Mouse (Mus musculus) ovary, postnatal 36 days (tissue): ENCODE measurements around the gene Gm9958.

Experiments
- DNase-seq: peaks from one replicate; pipeline ENCODE4 v3.0.0; 2022; ENCODE audit warnings: low spot score, mixed read lengths

The Gm9958 gene

GRCm38 (mm10) chr5:90367067-90367303 is at the start of gene Gm9958:
Gm9958 (plus strand) TSS chr5:90367204.
- no peak for DNase-seq

DNA sequence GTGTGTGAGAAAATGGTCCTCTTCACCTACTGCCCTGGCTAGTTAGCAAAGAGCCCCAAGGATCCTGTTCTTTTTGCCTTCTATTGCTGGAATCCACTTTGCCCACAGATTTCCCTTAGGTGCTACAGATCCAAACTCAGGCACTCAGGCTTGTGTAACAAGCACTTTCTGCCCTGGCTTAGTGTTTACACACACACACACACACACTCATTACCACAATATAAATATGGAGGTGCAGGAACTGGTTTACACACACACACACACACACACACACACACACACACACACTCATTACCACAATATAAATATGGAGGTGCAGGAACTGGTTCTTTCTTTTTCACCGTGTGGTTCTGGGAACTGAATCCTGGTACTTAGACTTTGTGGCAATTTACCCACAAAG is 35.9 kb upstream of the Gm9958 start:
- DNase-seq = no peak

DNA sequence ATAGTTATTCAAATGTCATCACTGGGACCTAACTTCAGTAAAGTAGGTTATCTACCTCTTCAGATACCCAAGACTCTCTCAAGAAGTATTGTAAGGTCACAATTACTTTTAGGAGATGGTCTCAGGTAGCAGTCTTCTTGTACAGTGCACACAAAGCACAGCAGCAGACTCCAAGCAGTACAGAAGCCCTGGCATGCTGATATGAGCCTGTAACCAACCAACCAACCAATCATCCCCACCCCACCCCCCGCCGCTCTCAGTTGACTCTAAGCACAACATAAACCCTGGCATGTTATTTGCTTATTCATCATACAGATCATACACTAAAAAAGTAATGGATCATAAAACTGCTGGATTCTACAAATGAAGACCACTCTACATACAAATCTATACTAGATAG is 34.5 kb upstream of the Gm9958 start:
- no peak for DNase-seq

DNA sequence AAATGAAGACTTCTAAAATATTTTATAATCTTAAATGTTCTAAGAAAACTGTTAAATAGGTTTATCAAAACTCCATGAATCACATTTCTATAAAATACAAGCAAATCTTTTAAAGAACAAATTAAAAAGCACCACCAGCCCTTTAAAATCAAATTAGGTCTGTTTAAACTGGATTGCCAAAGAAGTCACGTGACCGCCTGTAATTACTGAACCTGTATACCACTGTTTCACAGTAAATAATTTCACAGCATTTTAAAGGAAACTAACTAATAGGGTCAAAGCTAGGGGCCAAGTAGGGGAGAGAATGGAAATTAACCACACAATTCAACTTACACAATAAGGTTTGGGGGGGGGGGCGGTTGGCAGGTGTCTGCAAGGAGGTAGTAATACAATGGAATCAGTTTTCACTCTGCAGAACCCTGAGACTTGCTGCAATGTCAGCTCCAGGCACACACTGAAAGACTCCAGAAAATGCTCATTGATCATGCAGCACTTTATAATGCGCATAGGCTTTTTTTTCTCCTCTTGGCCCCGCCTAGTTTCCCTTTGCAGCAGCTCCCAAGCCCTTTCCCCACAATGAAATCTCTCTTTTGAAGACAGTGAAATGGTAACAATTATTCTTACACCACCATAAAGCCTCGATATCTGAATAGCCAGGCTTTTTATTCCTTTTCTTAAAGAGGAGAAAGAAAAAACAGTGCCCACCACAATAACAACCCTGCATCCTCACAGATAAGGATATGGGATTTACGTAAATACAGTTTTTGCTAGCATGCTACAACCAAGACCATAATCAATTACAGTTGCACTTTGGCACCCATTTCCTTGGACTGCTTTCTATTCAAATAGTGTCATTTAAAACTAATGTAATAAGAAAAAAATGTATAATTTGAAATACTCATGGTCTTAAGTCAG is 28.6 kb upstream of the Gm9958 start:
- no peak for DNase-seq

GRCm38 (mm10) chr5:90339129-90339952 is 27.7 kb upstream of the Gm9958 start:
- peak; percentile 40 for DNase-seq

- no peak for DNase-seq
Measured at GRCm38 (mm10) chr5:90339953-90340343, 27.1 kb upstream of the Gm9958 start.

DNA sequence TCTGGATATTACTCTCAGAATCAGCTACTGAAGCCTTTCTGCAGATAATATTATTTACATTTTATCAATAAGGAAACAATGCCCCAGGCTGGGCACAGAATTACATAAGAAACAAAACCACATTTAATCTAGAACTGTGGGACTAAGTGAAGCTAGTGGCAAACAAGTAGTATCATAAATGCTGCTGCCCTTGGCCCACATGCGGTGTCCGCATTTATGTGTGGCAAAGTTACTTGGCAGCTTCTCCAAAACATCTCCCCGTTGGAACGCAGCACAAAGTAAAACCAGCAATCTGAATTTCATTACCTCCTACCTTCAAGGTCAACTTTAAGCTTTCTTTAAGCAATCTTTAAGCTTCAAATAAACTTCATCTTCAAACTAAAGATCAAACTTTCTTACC is 26.2 kb upstream of the Gm9958 start:
- DNase-seq = no peak

- DNase-seq = no peak
Measured at GRCm38 (mm10) chr5:90346877-90347276, 20.1 kb upstream of the Gm9958 start.

- no peak for DNase-seq
Measured at GRCm38 (mm10) chr5:90353552-90354317, 13.3 kb upstream of the Gm9958 start.

GRCm38 (mm10) chr5:90355824-90356223 is 11.2 kb upstream of the Gm9958 start:
- no peak for DNase-seq

GRCm38 (mm10) chr5:90364526-90364925 is 2.5 kb upstream of the Gm9958 start:
- peak; percentile 20 for DNase-seq

- DNase-seq = peak; percentile 53
Measured at GRCm38 (mm10) chr5:90365141-90365951, 1.7 kb upstream of the Gm9958 start.

- DNase-seq = peak; percentile 90
Measured at GRCm38 (mm10) chr5:90366121-90367066, 610 bp upstream of the Gm9958 start, which contains the start of gene Ankrd17. Ankrd17 (minus strand) TSS chr5:90366577.

DNA sequence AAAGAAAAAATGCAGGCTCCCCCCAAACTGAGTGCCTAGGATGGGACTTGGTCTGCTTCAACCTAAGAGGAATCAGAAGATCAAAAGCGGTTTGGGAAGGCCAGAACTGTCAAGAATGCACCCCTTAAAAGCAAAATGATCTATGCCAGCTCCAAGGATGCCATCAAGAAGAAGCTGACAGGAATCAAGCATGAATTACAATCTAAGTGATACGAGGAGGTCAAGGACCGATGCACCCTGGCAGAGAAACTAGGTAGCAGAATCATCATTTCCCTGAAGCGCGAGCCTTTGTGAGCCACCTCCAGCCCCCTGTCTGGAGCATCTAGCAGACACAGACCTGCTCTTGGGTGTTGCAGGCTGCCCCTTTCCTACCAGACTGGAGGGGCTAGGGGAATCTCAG is 3.4 kb downstream of the Gm9958 start:
- DNase-seq = no peak

- DNase-seq = no peak
Measured at GRCm38 (mm10) chr5:90373708-90374107, 6.7 kb downstream of the Gm9958 start.

GRCm38 (mm10) chr5:90381458-90381857 is 14.5 kb downstream of the Gm9958 start:
- no peak for DNase-seq

DNA sequence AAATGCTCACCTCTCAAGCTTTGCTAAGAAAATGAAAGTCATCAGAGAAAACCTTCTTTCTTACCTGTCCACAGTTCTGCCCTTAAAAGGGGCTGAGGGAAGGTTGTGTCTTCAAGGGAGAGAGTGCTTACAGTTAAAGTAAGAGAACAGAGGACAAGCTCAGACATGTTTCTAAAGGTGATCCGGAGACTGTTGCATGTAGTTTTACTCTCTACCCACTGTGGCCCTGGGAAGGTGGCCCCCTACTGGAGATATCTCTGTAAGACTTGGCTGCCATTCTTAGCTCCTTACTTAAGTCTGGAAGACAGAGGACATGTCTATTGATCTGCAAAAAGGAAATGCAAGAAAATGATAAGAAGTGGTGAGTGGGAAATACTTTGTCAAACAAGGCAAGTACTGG is 16.1 kb downstream of the Gm9958 start:
- no peak for DNase-seq

DNA sequence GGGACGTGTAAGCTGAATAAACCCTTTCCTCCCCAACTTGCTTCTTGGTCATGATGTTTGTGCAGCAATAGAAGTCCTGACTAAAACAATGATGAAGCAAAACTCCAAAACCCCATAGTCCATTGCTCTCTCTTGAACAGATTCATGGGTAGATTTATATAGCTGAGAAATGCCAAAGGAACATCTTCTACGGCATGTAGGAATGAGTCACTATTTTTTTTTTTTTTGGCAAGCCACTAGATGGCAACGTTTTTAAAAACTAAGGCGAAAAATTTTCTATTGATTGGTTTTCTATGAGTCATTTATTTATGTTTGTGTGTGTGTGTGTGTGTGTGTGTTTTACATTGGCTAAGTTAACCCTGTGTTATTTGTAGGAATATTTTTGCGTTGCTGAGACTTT is 26.8 kb downstream of the Gm9958 start:
- no peak for DNase-seq

DNA sequence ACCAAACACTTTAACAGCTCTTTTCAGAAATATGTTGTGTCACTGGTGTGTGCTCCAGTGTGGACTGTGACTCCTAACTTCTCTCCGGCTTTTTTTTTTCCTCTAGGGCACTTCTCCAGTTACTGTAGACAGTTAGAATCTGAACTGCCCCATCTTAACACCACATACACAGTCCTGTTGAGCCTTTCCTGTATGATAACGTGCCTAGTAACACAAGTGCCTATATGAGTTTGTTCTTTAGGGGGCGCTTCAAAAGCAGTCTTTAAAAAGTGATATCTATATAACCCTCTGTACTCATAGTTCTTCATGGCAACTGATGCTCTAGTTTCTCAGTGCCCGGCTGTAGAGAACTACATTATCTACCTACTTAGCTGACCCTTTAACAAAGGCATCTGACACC is 27.3 kb downstream of the Gm9958 start:
- no peak for DNase-seq

DNA sequence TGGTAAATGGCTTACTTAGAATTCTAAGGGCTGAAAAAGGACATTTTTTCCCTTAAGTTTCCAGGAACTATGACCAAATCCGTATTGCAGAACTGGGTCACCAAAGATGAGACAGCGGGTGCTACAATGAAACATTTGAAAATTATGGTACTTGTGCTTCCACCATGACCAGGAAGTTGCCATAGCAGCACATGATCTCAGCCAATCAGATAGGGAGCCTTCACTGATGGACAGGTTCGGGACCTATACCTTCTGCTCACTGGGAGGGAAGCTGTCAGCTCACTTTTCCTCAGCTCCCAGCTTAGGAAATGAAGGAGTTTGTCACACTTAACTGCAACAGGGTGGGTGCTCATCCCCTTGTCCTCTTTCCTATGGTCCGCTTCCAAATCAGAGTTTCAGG is 29.8 kb downstream of the Gm9958 start:
- no peak for DNase-seq

DNA sequence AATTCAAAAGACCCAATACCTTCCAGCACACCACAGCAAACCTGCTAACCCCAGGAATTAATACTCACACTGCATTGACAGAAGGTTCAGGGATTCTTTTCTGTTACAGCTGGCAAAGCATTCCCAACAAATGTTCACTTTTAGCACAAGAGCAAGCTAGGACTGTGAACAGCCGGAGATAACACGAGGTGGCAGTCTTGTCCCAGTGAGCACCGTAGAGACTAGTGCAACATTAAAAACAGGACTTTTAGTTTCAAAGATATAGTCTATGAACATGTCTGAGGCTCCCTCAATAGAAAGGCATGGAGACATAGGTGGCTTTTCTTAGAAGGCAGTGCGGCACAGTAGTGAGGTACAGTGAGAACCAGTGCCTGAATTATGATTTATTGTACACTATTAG is 38.2 kb downstream of the Gm9958 start:
- peak; percentile 24 for DNase-seq
